Mouse (Mus musculus): ENCODE data around the gene Gm17409.

Gene Gm17409

GRCm38 (mm10) chr2:58484284-58484965, 14.5 kb downstream of the Gm17409 start:
- no peak for DNase-seq (ENCODE audit: low spot score in 2 of 2)

DNA sequence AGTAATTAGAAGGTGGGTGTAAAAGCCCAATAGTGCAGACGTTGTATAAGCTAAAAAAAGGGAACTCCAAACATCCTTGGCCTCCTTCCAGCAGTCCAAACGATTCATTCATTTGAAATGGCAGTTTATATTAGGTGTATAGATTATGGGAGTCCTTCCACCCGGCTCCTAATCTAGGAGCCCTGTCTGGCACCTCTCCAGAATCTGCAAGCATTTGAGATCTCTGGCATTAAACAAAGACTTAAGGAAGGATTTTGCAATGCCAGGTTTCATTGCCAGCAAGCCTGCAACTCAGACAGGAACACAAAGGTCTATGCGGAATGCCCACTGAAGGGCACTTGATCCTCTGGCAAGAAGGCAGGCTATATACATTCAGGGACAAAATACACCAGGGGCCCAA, 15.2 kb downstream of the Gm17409 start:
- DNase-seq (ENCODE audit: low spot score in 2 of 2), result no peak

DNA sequence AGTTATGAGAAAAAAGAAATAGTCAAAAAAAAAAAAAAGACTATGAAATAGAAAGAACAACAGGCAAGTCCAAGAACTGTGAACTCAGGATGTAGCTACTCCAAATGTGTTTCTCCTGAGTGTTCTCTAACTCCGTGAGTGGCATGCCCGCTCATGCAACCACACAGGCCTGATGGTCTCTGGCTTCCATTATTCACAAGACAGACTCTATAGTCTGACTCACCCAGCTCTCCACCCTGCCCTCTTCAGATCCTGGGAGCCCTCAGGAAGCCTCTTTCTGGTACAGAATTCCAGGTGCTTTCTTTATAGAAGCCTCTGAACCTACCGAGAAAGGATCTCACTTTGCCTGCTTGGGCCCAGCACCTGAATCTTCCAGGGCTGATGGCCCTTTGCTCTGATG, 15.8 kb downstream of the Gm17409 start:
- no peak for DNase-seq (ENCODE audit: low spot score in 2 of 2)

DNA sequence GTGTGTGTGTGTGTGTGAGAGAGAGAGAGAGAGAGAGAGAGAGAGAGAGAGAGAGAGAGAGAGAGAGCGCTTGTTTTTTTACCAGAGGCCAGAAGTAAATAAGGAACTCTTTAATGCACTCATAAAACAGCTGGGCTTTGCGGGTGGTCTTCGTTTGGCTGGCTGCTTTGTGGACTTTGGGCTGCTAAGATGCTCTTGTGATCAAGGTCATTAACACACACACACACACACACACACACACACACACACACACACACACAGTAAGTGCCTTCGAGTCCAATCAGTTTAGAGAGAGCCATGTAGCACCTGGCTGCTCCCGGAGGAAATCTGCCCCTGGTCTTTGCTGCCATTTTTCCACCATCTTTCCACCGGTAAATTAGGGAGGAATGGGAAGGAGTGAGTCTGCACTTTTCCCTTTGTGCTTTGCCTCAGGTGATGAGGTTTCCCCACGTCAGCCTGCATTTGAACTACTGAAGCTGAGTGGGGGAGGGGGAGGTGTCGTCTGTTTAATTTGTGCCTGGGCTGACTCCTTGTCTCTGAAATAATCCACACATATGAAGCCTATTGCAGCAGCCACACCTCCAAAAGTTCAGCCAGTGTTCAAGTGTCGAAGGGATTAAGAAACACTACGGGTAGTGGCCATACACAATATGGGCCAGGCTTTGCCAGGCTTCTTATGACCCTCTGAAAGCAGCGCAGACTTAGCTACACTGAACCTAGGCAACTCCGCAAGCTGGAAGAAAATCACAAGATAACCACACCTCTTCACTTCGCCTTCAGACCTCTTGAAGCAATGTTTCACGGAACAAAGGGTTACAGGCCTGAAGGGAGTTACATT, 16.7 kb downstream of the Gm17409 start:
- DNase-seq (ENCODE audit: low spot score in 2 of 2), result no peak

DNA sequence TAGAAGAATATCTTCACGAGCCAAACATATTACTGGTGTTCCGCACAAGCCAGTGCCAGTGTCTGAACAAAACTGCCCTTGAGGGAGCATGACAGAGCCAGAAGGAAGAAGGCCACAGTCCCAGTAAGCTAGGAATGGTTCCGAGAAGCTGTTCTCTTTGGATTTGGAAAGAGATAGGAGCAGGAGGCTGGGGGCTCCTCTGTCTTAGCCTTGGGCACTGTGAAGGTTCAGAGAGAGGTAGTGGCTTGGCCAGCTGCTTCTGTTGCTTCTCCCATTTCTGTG, 17.3 kb downstream of the Gm17409 start:
- no peak for DNase-seq (ENCODE audit: low spot score in 2 of 2)

- peak in 1 of 2 experiments; percentile 25 for DNase-seq (ENCODE audit: low spot score in 2 of 2)
These were observed 18.5 kb downstream of the Gm17409 start for GRCm38 (mm10) chr2:58488404-58488803.

GRCm38 (mm10) chr2:58489275-58489674, 19.4 kb downstream of the Gm17409 start:
- DNase-seq (ENCODE audit: low spot score in 2 of 2), result peak; percentile 72 to 73

DNA sequence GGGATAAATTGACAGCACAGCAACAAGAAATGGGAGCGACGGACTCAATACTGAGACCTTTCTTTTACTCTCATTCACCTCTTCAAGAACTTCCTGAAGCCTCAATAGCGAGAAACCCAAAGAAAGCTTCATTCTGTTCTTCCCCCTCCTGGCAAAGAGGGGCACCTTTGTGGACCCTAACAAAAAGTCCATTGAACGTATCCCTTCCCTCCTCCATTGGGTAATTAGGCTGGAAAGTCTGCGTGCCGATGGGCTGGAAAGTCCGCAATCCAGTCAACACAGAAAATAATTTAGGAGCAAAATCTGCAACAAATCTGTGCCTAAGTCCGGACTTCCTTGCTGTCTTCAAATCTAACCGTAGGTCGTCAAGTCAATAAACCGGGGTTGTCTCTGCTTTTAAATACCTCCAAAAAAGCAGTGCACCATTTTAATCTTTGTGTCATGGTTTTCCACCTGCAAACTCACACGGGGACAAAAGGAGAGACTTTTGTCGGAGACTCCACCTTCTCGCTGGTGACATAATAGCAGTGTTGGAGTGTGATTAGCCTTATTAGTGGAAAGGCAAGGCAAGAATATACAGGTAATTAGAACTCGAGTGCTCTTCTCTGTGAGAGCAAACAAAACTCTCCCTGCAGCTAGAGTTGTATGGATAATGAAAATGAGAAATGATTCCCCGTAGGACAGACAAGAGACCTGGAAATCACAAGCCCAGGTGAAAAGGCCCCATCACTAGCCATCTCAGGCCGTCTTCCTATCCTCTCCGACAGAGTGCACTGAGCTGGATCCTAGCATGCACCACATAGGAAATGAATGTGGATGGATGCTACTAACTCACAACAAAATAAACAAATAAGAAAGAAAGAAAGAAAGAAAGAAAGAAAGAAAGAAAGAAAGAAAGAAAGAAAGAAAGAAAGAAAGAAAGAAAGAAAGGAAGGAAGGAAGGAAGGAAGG, 24.0 kb downstream of the Gm17409 start:
- no peak for DNase-seq (ENCODE audit: low spot score in 2 of 2)

DNA sequence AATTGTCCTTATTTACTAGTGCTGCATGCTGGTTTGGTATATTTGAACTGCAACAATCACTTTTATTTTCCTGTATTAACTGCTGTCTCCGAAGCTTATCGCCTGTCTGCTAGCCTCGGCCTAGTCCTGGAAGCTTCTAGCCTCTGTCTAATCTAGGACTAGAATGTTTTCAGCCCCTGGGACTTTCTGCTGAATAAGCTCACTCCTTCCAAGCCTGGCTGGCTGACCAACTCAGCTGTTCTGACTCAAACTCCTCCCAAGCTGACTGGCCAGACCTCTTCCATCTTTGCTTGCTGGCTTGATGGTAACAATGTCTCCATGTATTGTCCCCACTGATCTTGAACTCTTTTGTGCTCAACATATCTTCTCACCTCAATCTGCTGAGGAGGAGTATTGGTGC, 25.4 kb downstream of the Gm17409 start:
- DNase-seq (ENCODE audit: low spot score in 2 of 2), result peak; percentile 55 to 58

- no peak for DNase-seq (ENCODE audit: low spot score in 2 of 2)
These were observed 26.9 kb downstream of the Gm17409 start for GRCm38 (mm10) chr2:58496647-58497410.

GRCm38 (mm10) chr2:58505306-58506090, 35.6 kb downstream of the Gm17409 start:
- no peak for DNase-seq (ENCODE audit: low spot score in 2 of 2)

DNA sequence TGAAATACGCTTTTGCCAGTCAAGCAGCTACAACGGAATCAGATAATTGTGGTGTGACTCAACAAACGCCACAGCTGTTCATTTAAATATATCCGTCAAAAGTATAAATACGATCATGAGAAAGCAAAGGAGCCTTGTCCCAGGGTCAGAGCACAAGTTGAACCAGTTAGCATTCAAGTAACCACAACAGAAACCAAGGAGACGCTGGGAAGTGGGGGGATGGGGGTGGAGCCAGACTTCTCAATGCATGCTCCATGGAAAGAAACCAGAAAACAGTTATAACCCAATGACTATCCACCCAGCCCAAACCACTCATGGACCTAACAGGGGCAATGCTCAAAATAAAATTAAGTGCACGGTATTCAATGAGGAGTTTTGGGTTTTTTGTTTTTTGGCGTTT, 40.3 kb downstream of the Gm17409 start:
- DNase-seq (ENCODE audit: low spot score in 2 of 2), result no peak

GRCm38 (mm10) chr2:58513212-58513611, 43.3 kb downstream of the Gm17409 start:
- no peak for DNase-seq (ENCODE audit: low spot score in 2 of 2)

DNA sequence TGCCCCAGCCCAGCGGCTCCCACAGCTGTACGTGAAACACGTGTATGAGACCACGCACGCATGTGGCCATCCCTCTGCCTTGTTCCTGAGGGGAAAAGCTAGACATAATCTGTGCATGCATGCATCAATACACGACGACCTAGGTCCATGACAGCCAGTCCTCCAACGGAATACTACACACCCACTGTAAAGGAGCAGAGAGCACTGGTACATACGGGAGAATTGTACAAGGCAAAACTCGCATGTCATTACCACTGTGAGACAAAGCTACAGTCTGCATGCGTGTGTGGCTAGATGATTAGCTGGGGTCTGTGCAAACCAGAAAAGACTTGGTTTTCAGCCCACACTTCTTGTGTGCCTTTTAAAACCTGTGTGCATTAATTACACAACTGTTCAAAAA, 44.6 kb downstream of the Gm17409 start:
- DNase-seq (ENCODE audit: low spot score in 2 of 2), result no peak

DNA sequence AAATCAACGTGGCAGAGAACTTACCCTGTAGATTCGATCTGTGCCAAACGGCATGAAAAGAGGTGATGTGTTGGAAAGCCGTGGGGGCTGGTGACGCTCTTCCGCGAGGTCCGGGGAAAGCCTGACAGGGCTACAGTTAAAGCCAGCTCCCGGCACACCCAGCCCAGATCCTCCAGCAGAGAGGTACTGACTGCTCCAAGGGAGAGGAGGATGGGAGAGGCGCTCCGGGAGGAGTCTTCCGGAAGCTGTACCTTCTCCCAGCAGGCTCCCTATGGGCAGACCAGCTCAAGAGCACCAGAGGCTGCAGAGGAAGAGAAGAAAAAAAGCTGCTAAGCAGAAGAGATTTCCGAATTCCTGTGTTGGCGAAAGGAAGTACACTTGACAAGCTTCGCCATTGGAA, 46.1 kb downstream of the Gm17409 start:
- DNase-seq (ENCODE audit: low spot score in 2 of 2), result no peak

DNA sequence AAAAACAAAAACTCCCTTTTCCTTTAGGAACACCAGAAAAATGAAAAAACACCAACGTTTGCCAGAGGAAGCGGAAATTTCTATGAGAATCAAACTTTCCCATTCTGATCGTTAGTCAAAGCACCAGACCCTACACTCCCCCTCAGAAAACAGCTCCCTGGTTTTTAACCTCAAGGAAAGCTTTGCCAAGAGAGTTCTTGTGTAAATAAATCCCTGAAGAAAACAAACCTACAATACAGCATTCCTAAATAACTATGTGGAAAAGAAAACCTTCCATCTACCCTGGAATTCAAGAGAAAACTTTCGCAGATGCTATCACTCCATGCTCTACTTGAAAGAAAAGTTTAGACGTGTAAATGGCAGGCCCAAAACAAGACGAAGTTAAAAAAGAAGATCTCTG, 47.0 kb downstream of the Gm17409 start:
- no peak for DNase-seq (ENCODE audit: low spot score in 2 of 2)

GRCm38 (mm10) chr2:58518517-58518916, 48.6 kb downstream of the Gm17409 start:
- DNase-seq (ENCODE audit: low spot score in 2 of 2), result no peak
